Mouse (Mus musculus) spleen, postnatal 14 days (tissue): ENCODE measurements around the gene Sprr4.
"Not testable (repeated sequence)": the region's sequence is repeated elsewhere in the genome, so short reads cannot be mapped to it uniquely, and the experiment has no call there.

Experiments used
- DNase-seq, 2 experiments: peaks; one replicate each; pipeline ENCODE4 v3.0.0; 2021 to 2022; ENCODE audit warnings: low spot score in 2 of 2

Gene Sprr4

GRCm38 (mm10) chr3:92500393-92500792 lies at the start of gene Sprr4:
Gene Sprr4 (minus strand): TSS chr3:92500493.
- DNase-seq, result no peak

- no peak for DNase-seq
Observed at GRCm38 (mm10) chr3:92534411-92534810, 34.1 kb upstream of the Sprr4 start, which contains the start of gene 2310046K23Rik. Gene 2310046K23Rik (minus strand): TSS chr3:92534511.

DNA sequence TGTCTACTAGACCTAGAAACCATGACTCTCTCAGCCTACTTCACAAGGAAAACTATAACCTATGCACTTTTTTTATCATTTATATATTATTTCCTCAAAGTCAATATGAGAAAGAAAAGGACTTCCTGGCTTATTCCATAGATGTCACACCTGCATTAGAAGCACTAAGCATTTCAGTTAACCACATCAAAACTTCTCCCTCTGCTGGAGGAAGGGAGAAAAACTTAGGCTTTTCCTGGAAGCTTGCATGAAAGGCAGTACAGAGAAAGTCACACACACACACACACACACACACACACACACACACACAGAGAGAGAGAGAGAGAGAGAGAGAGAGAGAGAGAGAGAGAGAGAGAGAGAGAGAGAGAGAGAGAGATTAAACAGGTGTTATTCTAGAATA lies 12.0 kb upstream of the Sprr4 start:
- DNase-seq, result no peak

DNA sequence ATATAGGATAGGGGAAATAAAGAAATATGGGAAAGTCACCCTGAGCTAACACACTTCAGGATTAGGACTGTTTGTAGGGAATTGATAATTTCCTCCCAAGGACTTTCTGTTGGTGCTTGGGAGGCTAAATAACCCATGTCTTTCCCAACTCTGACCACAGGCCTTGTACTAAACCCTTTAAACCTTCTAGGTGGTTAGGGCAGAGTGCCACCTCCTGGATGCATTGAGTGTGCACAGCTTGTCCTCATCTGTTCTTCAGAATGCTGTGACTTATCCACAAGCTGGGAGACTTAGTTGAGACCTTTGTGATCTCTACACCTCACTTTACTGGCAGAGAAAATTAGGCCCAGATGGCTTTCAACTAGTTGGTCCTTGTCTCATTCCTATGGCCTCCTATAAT lies 10.5 kb upstream of the Sprr4 start:
- DNase-seq, result no peak

DNA sequence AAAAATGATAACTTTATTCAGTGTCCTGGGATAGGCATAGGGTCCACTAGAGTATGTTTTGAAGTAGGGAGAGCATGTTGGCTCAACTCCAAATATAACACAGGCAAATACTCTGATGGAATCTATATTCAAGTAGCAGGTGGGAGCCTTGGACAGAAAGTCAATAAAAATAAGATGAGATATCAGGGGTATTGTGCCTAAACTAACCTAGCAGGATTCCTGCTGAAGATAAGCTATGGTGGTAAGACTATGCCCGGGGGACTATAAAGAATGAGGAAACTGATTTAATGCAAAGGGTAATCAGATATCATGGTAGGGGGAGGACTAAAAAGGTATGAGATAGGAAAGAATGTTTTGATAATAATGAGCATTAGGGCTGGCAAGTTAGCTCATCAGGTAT lies 7.9 kb upstream of the Sprr4 start:
- no peak for DNase-seq

- DNase-seq, result no peak
Observed at GRCm38 (mm10) chr3:92503528-92503927, 3.2 kb upstream of the Sprr4 start.

DNA sequence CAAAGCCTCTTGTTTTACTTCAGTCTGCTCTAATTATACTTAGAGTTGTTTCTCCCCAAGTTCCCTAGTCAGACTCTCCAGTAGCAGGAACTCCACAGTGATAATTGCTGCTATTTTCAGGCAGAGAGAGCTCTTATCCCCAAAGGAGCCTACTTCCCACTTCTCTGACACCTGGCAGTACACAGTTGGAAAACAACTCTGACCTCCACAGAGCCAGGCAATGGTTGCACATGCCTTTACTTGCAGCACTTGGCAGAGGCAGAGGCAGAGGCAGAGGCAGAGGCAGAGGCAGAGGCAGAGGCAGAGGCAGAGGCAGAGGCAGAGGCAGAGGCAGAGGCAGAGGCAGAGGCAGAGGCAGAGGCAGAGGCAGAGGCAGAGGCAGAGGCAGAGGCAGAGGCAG lies 10.0 kb downstream of the Sprr4 start:
- not testable (repeated sequence) for DNase-seq

DNA sequence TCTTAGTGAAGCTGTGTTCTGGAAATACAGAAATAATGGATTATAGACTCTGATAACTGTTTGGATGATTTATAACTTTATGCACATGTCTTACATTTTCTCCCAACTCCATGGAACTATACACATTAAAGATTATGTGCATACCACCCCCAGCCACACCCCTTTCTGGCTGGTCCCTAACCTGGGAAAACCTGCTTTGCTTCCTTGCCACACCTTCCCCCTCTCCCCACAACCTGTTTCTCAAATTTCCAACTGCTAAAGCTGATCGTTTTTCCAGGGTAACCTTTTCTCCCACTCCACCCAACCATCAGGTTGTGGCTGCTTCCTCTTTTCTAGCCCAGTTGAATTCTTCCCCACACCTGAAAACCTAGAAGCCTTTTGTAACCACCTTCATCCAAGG lies 14.0 kb downstream of the Sprr4 start:
- no peak for DNase-seq

DNA sequence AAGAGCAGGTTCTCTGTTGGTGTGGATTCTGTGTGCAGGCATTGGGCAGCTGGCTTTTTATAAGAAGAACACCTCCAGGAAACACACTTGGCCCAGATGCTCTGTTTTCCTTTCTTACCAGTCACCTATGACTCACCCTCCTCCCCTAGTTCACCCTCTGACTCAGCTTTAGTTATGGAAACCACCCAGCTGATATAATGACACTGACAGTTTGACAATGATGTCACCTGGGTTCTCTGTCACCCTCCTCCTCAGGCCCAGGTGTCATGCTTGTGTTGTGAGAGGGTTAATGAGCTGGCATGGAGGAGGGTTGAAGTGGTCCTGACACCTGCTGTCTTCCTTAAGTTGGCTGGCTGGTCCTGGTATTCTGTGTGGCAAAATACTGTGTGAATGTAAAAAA lies 14.4 kb downstream of the Sprr4 start, which contains the start of gene Sprr1a:
Sprr1a (minus strand) TSS at position 33 of the 400 bp plus-strand sequence.
- DNase-seq, result no peak

DNA sequence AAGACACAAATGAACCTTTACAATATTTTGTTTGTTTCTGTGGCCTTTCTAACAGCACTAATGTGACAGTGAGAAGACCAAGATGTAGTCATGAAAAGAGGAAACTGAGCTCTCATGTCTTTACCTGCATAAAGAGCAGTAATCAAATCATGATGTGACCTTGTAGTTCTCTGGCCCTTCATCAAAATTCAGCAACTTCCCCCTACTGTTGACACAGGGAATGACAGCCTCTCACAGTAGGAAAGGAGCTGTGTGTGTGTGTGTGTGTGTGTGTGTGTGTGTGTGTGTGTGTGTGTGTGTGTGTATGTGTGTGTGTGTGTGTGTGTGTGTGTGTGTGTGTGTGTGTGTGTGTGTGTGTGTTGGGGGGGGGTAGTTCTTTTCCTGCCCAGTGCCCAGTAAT lies 19.0 kb downstream of the Sprr4 start:
- not testable (repeated sequence) for DNase-seq

DNA sequence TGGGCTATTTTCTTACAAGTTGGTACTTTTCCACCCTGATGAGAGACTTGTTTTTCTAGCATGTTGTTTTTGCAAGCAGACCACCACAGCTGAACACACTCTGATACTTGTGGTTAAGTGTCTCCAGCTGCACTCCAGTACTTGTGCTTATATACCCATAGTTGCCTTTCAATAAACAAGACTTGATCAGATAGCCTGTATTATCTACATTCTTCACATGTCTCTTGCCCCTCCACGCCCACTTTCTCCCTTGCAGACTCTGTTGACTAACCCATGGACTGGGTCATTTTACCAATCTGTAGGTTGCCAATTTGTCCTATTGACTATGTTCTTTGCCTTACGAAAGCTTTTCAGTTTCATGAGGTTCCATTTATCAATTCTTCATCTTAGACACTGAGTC lies 30.2 kb downstream of the Sprr4 start:
- DNase-seq, result no peak

GRCm38 (mm10) chr3:92467424-92467823 lies 32.9 kb downstream of the Sprr4 start:
- DNase-seq, result no peak

DNA sequence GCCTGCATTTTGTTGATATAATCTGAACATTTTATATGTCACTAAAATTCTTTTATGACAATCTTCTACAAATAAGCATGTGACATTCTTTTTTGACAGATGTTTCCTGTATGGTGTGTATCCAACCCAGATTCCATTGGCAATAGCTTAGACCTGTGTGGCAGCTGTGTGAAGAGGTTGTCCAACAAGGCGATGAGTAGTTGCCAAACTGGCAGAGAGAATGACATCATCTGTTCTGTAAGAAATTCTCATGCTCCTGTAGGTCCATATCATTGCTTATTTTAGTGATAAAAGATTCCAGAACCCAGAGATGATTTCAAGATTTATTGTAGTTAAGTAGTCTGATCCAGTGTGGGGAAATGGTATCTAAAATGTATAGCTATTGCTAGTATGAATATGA lies 33.7 kb downstream of the Sprr4 start:
- DNase-seq, result no peak

- DNase-seq, result no peak
Observed at GRCm38 (mm10) chr3:92458620-92459019, 41.7 kb downstream of the Sprr4 start, which contains the start of gene Sprr3. Gene Sprr3 (minus strand): TSS chr3:92458720.

- no peak for DNase-seq
Observed at GRCm38 (mm10) chr3:92455151-92455550, 45.1 kb downstream of the Sprr4 start.
